Mouse (Mus musculus): ENCODE measurements around the gene Lig3.
"Not testable (repeated sequence)": the region's sequence is repeated elsewhere in the genome, so short reads cannot be mapped to it uniquely, and the experiment has no call there.

The Lig3 gene

GRCm38 (mm10) chr11:82831008-82831893, 50.3 kb downstream of the Lig3 start:
- DNase-seq, result no peak

- not testable (repeated sequence) for DNase-seq
These were observed 51.5 kb downstream of the Lig3 start for GRCm38 (mm10) chr11:82832402-82832801.

- no peak for DNase-seq
These were observed 53.0 kb downstream of the Lig3 start for GRCm38 (mm10) chr11:82833929-82834328.

- DNase-seq, result not testable (repeated sequence)
These were observed 53.5 kb downstream of the Lig3 start for GRCm38 (mm10) chr11:82834359-82834758.

- no peak for DNase-seq
These were observed 54.9 kb downstream of the Lig3 start for GRCm38 (mm10) chr11:82835616-82836432.

GRCm38 (mm10) chr11:82837192-82837591, 56.3 kb downstream of the Lig3 start:
- no peak for DNase-seq

- no peak for DNase-seq
These were observed 56.9 kb downstream of the Lig3 start for GRCm38 (mm10) chr11:82837848-82838247.

GRCm38 (mm10) chr11:82838511-82838910, 57.6 kb downstream of the Lig3 start:
- no peak for DNase-seq

- DNase-seq, result no peak
These were observed 64.0 kb downstream of the Lig3 start for GRCm38 (mm10) chr11:82844771-82845414.

- peak; percentile 6 for DNase-seq
These were observed 64.6 kb downstream of the Lig3 start for GRCm38 (mm10) chr11:82845415-82846078.

GRCm38 (mm10) chr11:82846079-82846436, 65.2 kb downstream of the Lig3 start:
- DNase-seq, result no peak

- no peak for DNase-seq
These were observed 66.0 kb downstream of the Lig3 start for GRCm38 (mm10) chr11:82846938-82847337.

GRCm38 (mm10) chr11:82847571-82848000, 66.7 kb downstream of the Lig3 start:
- DNase-seq, result no peak

GRCm38 (mm10) chr11:82850259-82850658, 69.4 kb downstream of the Lig3 start:
- no peak for DNase-seq

GRCm38 (mm10) chr11:82852115-82852514, 71.2 kb downstream of the Lig3 start:
- no peak for DNase-seq

GRCm38 (mm10) chr11:82852540-82852939, 71.6 kb downstream of the Lig3 start:
- no peak for DNase-seq

- no peak for DNase-seq
These were observed 72.0 kb downstream of the Lig3 start for GRCm38 (mm10) chr11:82852958-82853357.

All from thymus, adult 18-20 months (tissue).